Mouse (Mus musculus) liver, adult 2 months (tissue): ENCODE measurements around the gene Nr1i3. TPM values are rescaled to one million over a fixed set of nuclear protein-coding genes. Genes with fewer than 3 reads are reported as not detected.
A peak's percentile ranks its signal among the peaks of the same experiment; 100 is the strongest.

Experiments used
- DNase-seq: peaks from one replicate; pipeline ENCODE4 v3.0.0-alpha.2; 2011; ENCODE audit warnings: low read depth, low spot score; ENCODE audit errors: extremely low read depth
- H3K27ac ChIP-seq: fragments of 200-500 bp; replicated peaks from 2 replicates; pipeline ENCODE4 v1.5.1; 2012; ENCODE audit warnings: low read depth, mild to moderate bottlenecking, control low read depth, inconsistent platforms, low read length; ENCODE audit not compliant: insufficient read depth
- H3K27me3 ChIP-seq: fragments of 200-500 bp; 2 replicates; pipeline ENCODE4 v1.6.1; 2012; ENCODE audit warnings: mild to moderate bottlenecking, moderate library complexity, low read length, inconsistent platforms; ENCODE audit not compliant: control insufficient read depth, insufficient read depth
- H3K36me3 ChIP-seq: fragments of 200-500 bp; 2 replicates; pipeline ENCODE4 v1.6.1; 2012; ENCODE audit warnings: low read length, inconsistent platforms; ENCODE audit not compliant: control insufficient read depth, insufficient read depth
- H3K4me1 ChIP-seq: fragments of 200-500 bp; 2 replicates; pipeline ENCODE4 v1.6.1; 2011; ENCODE audit warnings: low read length; ENCODE audit not compliant: control insufficient read depth, insufficient read depth
- H3K4me3 ChIP-seq: fragments of 200-500 bp; 2 replicates; pipeline ENCODE4 v1.5.1; 2011; ENCODE audit warnings: low read depth, mild to moderate bottlenecking, control low read depth, low read length, moderate library complexity; ENCODE audit not compliant: insufficient read depth
- H3K79me2 ChIP-seq: fragments of 200-500 bp; 2 replicates; pipeline ENCODE4 v1.6.1; 2012; ENCODE audit warnings: inconsistent platforms, mild to moderate bottlenecking, low read length, moderate library complexity; ENCODE audit not compliant: control insufficient read depth, insufficient read depth
- H3K9ac ChIP-seq: fragments of 200-500 bp; 2 replicates; pipeline ENCODE4 v1.6.1; 2012; ENCODE audit warnings: low read depth, mild to moderate bottlenecking, control low read depth, inconsistent platforms, low read length
- CTCF ChIP-seq: fragments of 200-500 bp; IDR thresholded peaks from 2 replicates; pipeline ENCODE4 v1.5.1; 2011; ENCODE audit warnings: low read depth, low read length, control low read depth
- POLR2A ChIP-seq: fragments of 200-500 bp; IDR thresholded peaks from 2 replicates; pipeline ENCODE4 v1.6.1; 2011; ENCODE audit warnings: low read length, control low read depth; ENCODE audit not compliant: insufficient read depth; ENCODE audit errors: extremely low read depth
- WGBS: fragments of 180-500 bp; shearing (Covaris S2); methylation state at CpG from one replicate; pipeline ENCODE4 v1.1.7; 2018; 5-methylcytosine and 5-hydroxymethylcytosine counted together
- polyA plus RNA-seq: library from polyadenylated mRNA; depleted of rRNA; stranded (reverse); fragments of >200 nt; gene quantifications from 2 replicates; pipeline ENCODE4 v1.2.3, GENCODE M21; 2012
- total RNA-seq: library from RNA; depleted of rRNA; stranded (reverse); fragments of >200 nt; gene quantifications from 2 replicates; pipeline ENCODE4 v1.2.3, GENCODE M21; 2014

The Nr1i3 gene
- total and polyA plus RNA-seq, 2 experiments = 229 to 264 TPM

DNA sequence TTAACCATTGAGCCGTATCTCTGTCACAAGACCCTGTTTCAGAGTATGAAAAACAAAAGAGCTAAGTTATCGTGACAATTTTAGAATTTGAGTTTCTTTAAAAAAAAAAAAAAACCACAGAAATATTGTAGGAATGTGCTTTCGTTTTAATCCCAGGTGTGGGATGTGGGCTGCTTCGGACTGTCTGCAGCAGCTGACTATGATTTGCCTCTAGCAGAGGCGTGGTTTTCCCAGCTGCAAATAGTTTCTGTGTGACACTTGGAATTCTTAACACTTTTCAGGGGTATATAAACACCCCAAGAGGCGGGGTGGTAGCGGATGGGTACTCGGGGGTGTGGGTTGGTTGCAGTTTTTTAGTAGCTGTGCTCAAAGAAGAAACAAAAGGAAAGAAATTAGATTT is 31.6 kb downstream of the Nr1i3 start:
- no peak overlapping the region for H3K4me3 ChIP-seq
- WGBS = 96% methylated on average over 8 of the region's 8 CpGs
- peaks cover 20% of the 10 kb centered on the region for H3K36me3 ChIP-seq
- H3K27ac ChIP-seq = no peak overlapping the region
- DNase-seq = no peak
- TF ChIP-seq CTCF (no peak), POLR2A (no peak)
- H3K27me3 ChIP-seq = no peaks in the 10 kb centered on the region
- no peak overlapping the region for H3K9ac ChIP-seq
- peaks cover 9% of the 10 kb centered on the region; the same call in 1 of the 2 replicates for H3K79me2 ChIP-seq
- peaks cover 14% of the 10 kb centered on the region for H3K4me1 ChIP-seq

DNA sequence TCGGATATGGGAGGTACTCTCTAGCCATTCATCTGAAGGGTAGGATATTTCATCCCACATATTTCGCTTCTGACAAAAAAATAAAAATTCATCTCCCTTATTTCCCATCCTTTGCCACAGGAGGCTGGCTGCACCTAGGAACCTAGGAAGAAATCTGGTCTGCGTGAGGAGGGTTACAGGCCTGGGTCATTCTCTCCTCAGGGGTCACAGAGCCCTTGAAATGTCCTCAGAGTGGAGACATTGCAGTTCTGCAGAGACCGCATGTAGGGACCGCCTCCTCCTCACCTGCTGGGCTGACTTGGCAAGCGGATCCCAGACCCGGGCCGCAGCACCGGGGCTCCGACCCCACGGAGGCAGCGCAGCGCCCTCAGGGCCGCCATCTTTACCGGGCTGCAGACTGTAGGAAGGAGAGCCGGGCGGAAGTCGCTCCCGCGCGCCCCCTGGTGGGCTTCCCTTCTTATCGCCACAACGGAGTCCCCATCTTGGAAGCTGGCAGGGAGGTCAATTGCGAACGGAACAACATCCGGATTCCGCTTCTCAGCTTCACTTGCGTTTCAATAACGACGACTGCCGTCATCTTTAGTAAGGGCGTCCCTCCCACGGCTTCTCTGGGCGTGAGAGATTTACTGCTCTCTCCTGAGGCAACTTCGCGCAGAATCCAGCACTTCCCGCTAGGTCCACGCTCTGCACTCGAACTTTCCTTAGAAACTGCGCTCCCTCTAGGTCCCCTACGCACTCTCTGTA is 33.1 kb downstream of the Nr1i3 start:
- TF ChIP-seq POLR2A (peak; percentile 75), CTCF (peak; percentile 88)
- Histone ChIP-seq H3K79me2 (peaks cover 9% of the 10 kb centered on the region; the same call in 1 of the 2 replicates), H3K36me3 (peaks cover 12% of the 10 kb centered on the region), H3K4me1 (peaks cover 10% of the 10 kb centered on the region), H3K4me3 (peak overlapping the region; percentile 77), H3K27me3 (no peaks in the 10 kb centered on the region), H3K27ac (peak overlapping the region; percentile 83), H3K9ac (peak overlapping the region; percentile 89)
- WGBS = under 1% methylated on average over 41 of the region's 41 CpGs
- peak; percentile 98 for DNase-seq

DNA sequence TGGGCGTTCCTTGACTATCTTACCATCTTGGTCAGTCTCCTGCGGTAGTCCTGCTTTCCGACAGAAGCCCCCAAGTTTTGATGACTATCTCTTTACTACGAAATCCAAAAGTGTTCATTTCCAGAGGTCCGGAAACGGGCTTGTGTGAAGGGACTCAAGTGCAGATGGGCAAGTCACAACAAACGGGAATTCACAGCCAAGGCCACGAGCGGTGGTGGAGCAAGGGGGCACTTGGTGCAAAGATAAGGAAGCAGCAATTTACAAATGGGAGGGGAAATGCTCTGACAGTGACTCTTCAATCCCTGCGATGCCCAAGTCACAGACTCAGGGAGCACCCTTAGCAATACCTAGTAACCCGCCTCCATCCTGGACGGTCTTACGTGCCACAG is 33.7 kb downstream of the Nr1i3 start:
- H3K27ac ChIP-seq = peak overlapping the region; percentile 72
- DNase-seq = no peak
- 18% methylated on average over 13 of the region's 13 CpGs for WGBS
- H3K36me3 ChIP-seq = peaks cover 9% of the 10 kb centered on the region
- no peaks in the 10 kb centered on the region for H3K27me3 ChIP-seq
- H3K79me2 ChIP-seq = peaks cover 9% of the 10 kb centered on the region; the same call in 1 of the 2 replicates
- TF ChIP-seq POLR2A (no peak), CTCF (no peak)
- peaks cover 10% of the 10 kb centered on the region for H3K4me1 ChIP-seq
- H3K4me3 ChIP-seq = peak overlapping the region; percentile 27; the same call in 1 of the 2 replicates
- H3K9ac ChIP-seq = peak overlapping the region; percentile 65

DNA sequence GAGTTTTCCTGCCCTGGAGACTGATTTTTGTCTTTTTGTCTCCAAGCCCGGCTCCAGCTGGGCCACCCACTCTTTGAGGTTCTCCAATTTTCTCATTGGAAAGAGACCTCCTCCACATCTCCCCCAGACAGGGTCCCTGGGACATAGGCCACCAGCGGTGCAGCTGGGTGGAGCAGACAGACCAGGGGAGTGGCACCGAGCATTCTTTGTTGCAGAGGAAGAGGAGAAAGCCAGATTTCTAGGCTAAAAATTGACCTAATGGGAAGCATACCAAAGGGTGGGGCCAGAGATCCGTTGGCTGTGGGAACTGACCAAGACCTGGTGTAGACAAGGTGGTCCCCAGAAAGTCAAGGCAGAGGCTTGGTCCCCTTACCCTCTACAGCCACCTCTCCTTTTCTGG is 34.1 kb downstream of the Nr1i3 start:
- H3K9ac ChIP-seq = no peak overlapping the region
- H3K4me1 ChIP-seq = peaks cover 10% of the 10 kb centered on the region
- H3K27me3 ChIP-seq = no peaks in the 10 kb centered on the region
- no peak for DNase-seq
- H3K27ac ChIP-seq = peak overlapping the region; percentile 72
- peaks cover 8% of the 10 kb centered on the region for H3K36me3 ChIP-seq
- no peak overlapping the region for H3K4me3 ChIP-seq
- TF ChIP-seq POLR2A (no peak), CTCF (no peak)
- WGBS = 25% methylated on average over 4 of the region's 4 CpGs
- H3K79me2 ChIP-seq = peaks cover 9% of the 10 kb centered on the region; the same call in 1 of the 2 replicates

DNA sequence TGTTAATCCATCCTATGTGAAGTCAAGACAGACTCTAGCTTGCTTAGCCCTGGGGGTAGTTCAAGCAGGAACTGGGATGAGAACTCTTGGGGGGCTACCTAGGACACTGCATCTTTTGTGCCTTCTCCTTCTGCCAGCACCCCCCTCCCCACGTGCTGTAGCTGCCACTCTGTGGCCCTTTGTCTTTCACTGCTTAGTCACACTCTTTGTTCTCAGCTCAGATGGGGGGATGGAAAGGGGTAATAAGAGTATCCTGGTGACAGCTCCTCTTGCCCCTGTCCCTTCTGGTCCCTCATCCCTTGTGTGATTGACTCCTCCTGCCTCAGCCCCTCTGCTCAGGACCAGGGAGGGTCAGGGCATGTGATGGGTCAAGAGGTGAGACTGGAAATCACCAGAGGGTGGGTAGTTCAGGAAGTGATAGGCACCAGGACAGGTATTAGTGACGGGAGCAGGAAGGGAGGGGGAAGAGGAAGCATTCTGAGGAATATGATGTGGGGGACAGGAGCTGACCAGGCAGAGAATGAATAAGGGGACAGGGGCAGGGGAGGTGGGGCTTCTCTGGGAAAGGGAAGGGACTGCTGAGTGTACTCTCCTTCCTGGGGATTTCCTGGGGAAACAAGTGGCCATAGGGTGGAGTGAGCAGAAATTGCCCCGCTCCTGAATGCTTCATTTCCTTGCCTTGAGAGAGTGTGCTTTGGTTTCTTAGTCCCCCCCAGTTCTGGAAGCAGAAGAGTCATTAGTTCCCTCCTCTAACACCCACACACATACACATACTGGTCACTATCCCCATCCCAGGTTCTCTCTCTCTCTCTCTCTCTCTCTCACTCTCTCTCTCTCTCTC is 34.8 kb downstream of the Nr1i3 start:
- H3K9ac ChIP-seq = no peak overlapping the region
- peaks cover 6% of the 10 kb centered on the region; the same call in 1 of the 2 replicates for H3K36me3 ChIP-seq
- no peak for TF ChIP-seq POLR2A
- TF ChIP-seq CTCF = no peak
- DNase-seq = no peak
- H3K27ac ChIP-seq = 0 out of 2 replicates have a peak overlapping the region, but pooled peaks have one; percentile 72
- no peaks in the 10 kb centered on the region for H3K27me3 ChIP-seq
- 74% methylated on average over 3 of the region's 3 CpGs for WGBS
- no peak overlapping the region for H3K4me3 ChIP-seq
- peaks cover 10% of the 10 kb centered on the region for H3K4me1 ChIP-seq
- H3K79me2 ChIP-seq = peaks cover 9% of the 10 kb centered on the region; the same call in 1 of the 2 replicates
